1 mouse cellular context compared by ENCODE assay signal in genomic region chr19:4000119-4000900, GRCm38 (mm10).
TF ChIP-seq lines count a peak whose summit lies in the region.

Nudt8 (plus strand) TSS chr19:4000580.
Gm49405 (plus strand) TSS chr19:4000626.

TF ChIP-seq in MEL, 35 proteins besides CTCF, POLR2A, EP300 and RAD21 (continued from another document):
- TF ChIP-seq BHLHE40 (IDR thresholded peaks at IDR 0.05; ENCODE audit: borderline replicate concordance, low read depth, low read length) (no peak), MAZ (IDR thresholded peaks at IDR 0.05; ENCODE audit: low read depth, low read length) (0 out of 2 replicates have a peak, but pooled peaks have one; percentile 33), KAT2A (conservative IDR thresholded peaks at IDR 0.05; ENCODE audit: low read depth, low read length) (no peak), USF1 (IDR thresholded peaks at IDR 0.05; ENCODE audit: low read depth, low read length) (no peak), UBTF (IDR thresholded peaks at IDR 0.05; ENCODE audit: borderline replicate concordance, insufficient read depth, low read depth, low read length) (peak; percentile 73; the same call in 1 of the 2 replicates), RCOR1 (IDR thresholded peaks at IDR 0.05; ENCODE audit: low read depth, low read length) (no peak), JUND (IDR thresholded peaks at IDR 0.05; ENCODE audit: low read depth, low read length) (no peak), TAL1 (IDR thresholded peaks at IDR 0.05; ENCODE audit: low read length) (no peak), MAFK (IDR thresholded peaks at IDR 0.05; ENCODE audit: borderline replicate concordance, low read depth, low read length) (no peak), CHD2 (IDR thresholded peaks at IDR 0.05; ENCODE audit: low read length) (no peak), ZNF384 (IDR thresholded peaks at IDR 0.05; ENCODE audit: low read depth, low read length) (no peak), GATA1 (IDR thresholded peaks at IDR 0.05; ENCODE audit: low read depth, low read length) (no peak), MYC (IDR thresholded peaks at IDR 0.05; ENCODE audit: low read depth, low read length) (peak; percentile 86; the same call in 1 of the 2 replicates), MXI1 (IDR thresholded peaks at IDR 0.05; ENCODE audit: low read depth, low read length) (peak; percentile 56; the same call in 1 of the 2 replicates)
